Mouse (Mus musculus): ENCODE measurements at regions not wholly inside any gene's neighbourhood (a gene's known extent, or its start where the extent isn't known, plus 50 kb on each side); places are given as distances from the start of the nearest gene placed in this dataset.

DNA sequence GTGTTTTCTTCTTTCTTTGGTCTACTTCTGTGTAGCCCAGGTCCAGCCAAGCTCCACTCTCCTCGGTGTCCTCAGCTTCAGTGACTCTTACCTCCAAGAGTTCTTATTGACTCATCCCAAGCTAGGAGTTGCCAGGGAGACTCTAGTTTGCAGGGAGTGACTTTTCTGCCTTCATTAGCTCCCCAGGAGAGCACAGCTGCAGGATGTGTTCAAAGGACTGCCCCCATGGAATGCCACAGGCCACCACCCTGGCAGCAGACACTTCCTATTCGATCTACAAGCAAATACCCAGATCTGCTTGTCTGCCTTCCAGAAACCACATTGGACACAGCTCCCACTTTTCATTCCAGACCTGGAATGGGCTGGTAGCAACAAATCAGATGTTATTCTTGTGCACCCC is 269.6 kb upstream of the Tnp1 start:
- TF ChIP-seq CTCF (IDR thresholded peaks at IDR 0.05; ENCODE audit: low read depth, low read length), result no peak
- no peak for TF ChIP-seq POLR2AphosphoS5 (IDR thresholded peaks at IDR 0.05; ENCODE audit: insufficient replicate concordance, low read depth, low read length)
